14 mouse cellular contexts compared by ENCODE assay signal in the genomic region with DNA sequence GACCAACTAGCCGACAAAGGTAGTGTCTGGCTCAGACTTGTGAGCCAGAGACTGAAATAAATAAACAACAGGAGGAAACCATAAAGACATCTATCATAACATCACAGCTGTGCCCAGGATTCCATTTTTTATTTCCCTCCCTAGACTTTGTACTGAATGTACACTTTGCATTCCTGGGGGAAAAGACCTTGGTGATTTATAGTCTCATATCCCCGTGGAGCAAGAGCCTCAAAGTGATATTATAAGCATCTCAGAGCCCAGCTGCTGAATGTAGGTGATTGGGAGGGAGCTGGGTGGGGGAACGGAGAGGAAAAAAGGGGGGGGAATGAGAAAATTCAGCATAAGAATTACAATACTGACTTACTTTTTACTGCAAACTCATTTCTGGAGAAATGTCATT.
"Had no signal": no experiment of that assay in that cellular context is flagged by ENCODE, and none has a peak within 500 bp of the region (broad histone marks: within the 10 kb centered on the region; RNA-seq: fewer than 3 reads in every experiment).

No protein-coding gene starts in this region.

- H3K4me3 ChIP-seq: midbrain, embryonic 13.5 days; midbrain, embryonic 15.5 days; stomach, embryonic 15.5 days had no signal

- H3K4me1 ChIP-seq: midbrain, embryonic 13.5 days; midbrain, embryonic 15.5 days; stomach, embryonic 15.5 days had no signal

- H3K27ac ChIP-seq: liver, embryonic 14.5 days; midbrain, embryonic 13.5 days; midbrain, embryonic 15.5 days; stomach, embryonic 15.5 days; stomach, postnatal 0 days had no signal

- H3K36me3 ChIP-seq: midbrain, embryonic 13.5 days; midbrain, embryonic 15.5 days; stomach, embryonic 15.5 days had no signal

- H3K9me3 ChIP-seq: midbrain, embryonic 13.5 days; midbrain, embryonic 15.5 days; stomach, embryonic 15.5 days had no signal

- H3K9ac ChIP-seq: liver, embryonic 14.5 days; lung, embryonic 14.5 days; midbrain, embryonic 13.5 days; midbrain, embryonic 15.5 days; stomach, embryonic 15.5 days had no signal

- DNase-seq: lung, adult 18-20 months; lung, embryonic 14.5 days; lung, postnatal 10 days; lung, postnatal 4 days; right cerebral cortex, postnatal 14 days; thymus, adult 2 months; thymus, postnatal 25 days; thymus, postnatal 4 days had no signal

- H3K4me2 ChIP-seq: lung, embryonic 14.5 days; midbrain, embryonic 11.5 days; midbrain, embryonic 13.5 days; midbrain, embryonic 15.5 days; stomach, embryonic 15.5 days had no signal

- H3K27me3 ChIP-seq: midbrain, embryonic 13.5 days; midbrain, embryonic 15.5 days; stomach, embryonic 15.5 days had no signal

- ATAC-seq: midbrain, embryonic 13.5 days; midbrain, embryonic 15.5 days had no signal
